Mouse (Mus musculus): ENCODE data around the gene Rbpms2. TPM values are rescaled to one million over a fixed set of nuclear protein-coding genes. Genes with fewer than 3 reads are reported as not detected.

The Rbpms2 gene
- polyA plus RNA-seq, 1 experiment from 2014 or later = 23.5 TPM

- Histone ChIP-seq H3K4me1 (ENCODE audit: insufficient read depth) (peaks cover 31% of the 10 kb centered on the region), H3K4me3 (ENCODE audit: low read depth, low read length) (no peak overlapping the region), H3K4me2 (ENCODE audit: low read depth, low read length) (no peak overlapping the region), H3K27ac (ENCODE audit: low read depth) (0 out of 2 replicates have a peak overlapping the region, but pooled peaks have one; percentile 18), H3K36me3 (replicated peaks; ENCODE audit: insufficient read depth, low read length) (no peaks in the 10 kb centered on the region), H3K27me3 (ENCODE audit: insufficient read depth, low read length) (no peaks in the 10 kb centered on the region), H3K9ac (replicated peaks) (no peak overlapping the region), H3K9me3 (ENCODE audit: low read length) (no peaks in the 10 kb centered on the region)
- no peak for ATAC-seq
- WGBS (ENCODE audit: insufficient replicate concordance) = 67% methylated on average over 11 of the region's 11 CpGs
- no peak for DNase-seq
- TF ChIP-seq CTCF (IDR thresholded peaks at IDR 0.05; ENCODE audit: low read depth) = no peak
- TF ChIP-seq EP300 (IDR thresholded peaks at IDR 0.05; ENCODE audit: low read depth) = no peak
These were observed 43.5 kb downstream of the Rbpms2 start for GRCm38 (mm10) chr9:65672996-65673395.

GRCm38 (mm10) chr9:65675461-65676357 lies 46.3 kb downstream of the Rbpms2 start:
- peak overlapping the region; percentile 73 for H3K4me3 ChIP-seq (ENCODE audit: low read depth, low read length)
- peaks cover 51% of the 10 kb centered on the region for H3K4me1 ChIP-seq (ENCODE audit: insufficient read depth)
- TF ChIP-seq EP300 (IDR thresholded peaks at IDR 0.05; ENCODE audit: low read depth) (no peak), CTCF (IDR thresholded peaks at IDR 0.05; ENCODE audit: low read depth) (no peak)
- H3K27me3 ChIP-seq (ENCODE audit: insufficient read depth, low read length) = no peaks in the 10 kb centered on the region
- H3K36me3 ChIP-seq (replicated peaks; ENCODE audit: insufficient read depth, low read length) = no peaks in the 10 kb centered on the region
- peak overlapping the region; percentile 82; the same call in 1 of the 2 replicates for H3K9ac ChIP-seq (replicated peaks)
- no peaks in the 10 kb centered on the region for H3K9me3 ChIP-seq (ENCODE audit: low read length)
- H3K4me2 ChIP-seq (ENCODE audit: low read depth, low read length) = peak overlapping the region; percentile 88
- peak overlapping the region; percentile 39; the same call in 1 of the 2 replicates for H3K27ac ChIP-seq (ENCODE audit: low read depth)
- ATAC-seq = peak; percentile 2; the same call in 1 of the 2 replicates
- no peak for DNase-seq
- 40% methylated on average over 8 of the region's 8 CpGs for WGBS (ENCODE audit: insufficient replicate concordance)

- DNase-seq (peak; percentile 99), ATAC-seq (peak; percentile 97)
- Histone ChIP-seq H3K9ac (replicated peaks) (peak overlapping the region; percentile 82), H3K4me1 (ENCODE audit: insufficient read depth) (peaks cover 48% of the 10 kb centered on the region), H3K4me3 (ENCODE audit: low read depth, low read length) (peak overlapping the region; percentile 73), H3K4me2 (ENCODE audit: low read depth, low read length) (peak overlapping the region; percentile 88), H3K27ac (ENCODE audit: low read depth) (peak overlapping the region; percentile 60), H3K27me3 (ENCODE audit: insufficient read depth, low read length) (no peaks in the 10 kb centered on the region), H3K9me3 (ENCODE audit: low read length) (no peaks in the 10 kb centered on the region), H3K36me3 (replicated peaks; ENCODE audit: insufficient read depth, low read length) (no peaks in the 10 kb centered on the region)
- under 1% methylated on average over 32 of the region's 51 CpGs for WGBS (ENCODE audit: insufficient replicate concordance)
- TF ChIP-seq EP300 (IDR thresholded peaks at IDR 0.05; ENCODE audit: low read depth) (no peak), CTCF (IDR thresholded peaks at IDR 0.05; ENCODE audit: low read depth) (no peak)
These were observed 47.1 kb downstream of the Rbpms2 start for GRCm38 (mm10) chr9:65676358-65677118.

- ATAC-seq = no peak
- H3K27ac ChIP-seq (ENCODE audit: low read depth) = peak overlapping the region; percentile 60
- H3K4me1 ChIP-seq (ENCODE audit: insufficient read depth) = peaks cover 43% of the 10 kb centered on the region
- H3K27me3 ChIP-seq (ENCODE audit: insufficient read depth, low read length) = no peaks in the 10 kb centered on the region
- H3K36me3 ChIP-seq (replicated peaks; ENCODE audit: insufficient read depth, low read length) = no peaks in the 10 kb centered on the region
- H3K4me3 ChIP-seq (ENCODE audit: low read depth, low read length) = peak overlapping the region; percentile 73
- H3K4me2 ChIP-seq (ENCODE audit: low read depth, low read length) = peak overlapping the region; percentile 88
- 18% methylated on average over 3 of the region's 3 CpGs for WGBS (ENCODE audit: insufficient replicate concordance)
- H3K9ac ChIP-seq (replicated peaks) = peak overlapping the region; percentile 82
- no peaks in the 10 kb centered on the region for H3K9me3 ChIP-seq (ENCODE audit: low read length)
- DNase-seq = no peak
- TF ChIP-seq EP300 (IDR thresholded peaks at IDR 0.05; ENCODE audit: low read depth) (no peak), CTCF (IDR thresholded peaks at IDR 0.05; ENCODE audit: low read depth) (no peak)
These were observed 47.6 kb downstream of the Rbpms2 start for GRCm38 (mm10) chr9:65677119-65677462.

GRCm38 (mm10) chr9:65679181-65679761 lies 49.8 kb downstream of the Rbpms2 start:
- TF ChIP-seq CTCF (IDR thresholded peaks at IDR 0.05; ENCODE audit: low read depth) (no peak), EP300 (IDR thresholded peaks at IDR 0.05; ENCODE audit: low read depth) (no peak)
- peak overlapping the region; percentile 52 for H3K4me2 ChIP-seq (ENCODE audit: low read depth, low read length)
- peaks cover 44% of the 10 kb centered on the region for H3K4me1 ChIP-seq (ENCODE audit: insufficient read depth)
- DNase-seq = peak; percentile 24
- peak overlapping the region; percentile 29 for H3K27ac ChIP-seq (ENCODE audit: low read depth)
- no peaks in the 10 kb centered on the region for H3K9me3 ChIP-seq (ENCODE audit: low read length)
- 59% methylated on average over 5 of the region's 5 CpGs for WGBS (ENCODE audit: insufficient replicate concordance)
- no peak overlapping the region for H3K4me3 ChIP-seq (ENCODE audit: low read depth, low read length)
- no peaks in the 10 kb centered on the region for H3K27me3 ChIP-seq (ENCODE audit: insufficient read depth, low read length)
- H3K36me3 ChIP-seq (replicated peaks; ENCODE audit: insufficient read depth, low read length) = no peaks in the 10 kb centered on the region
- no peak for ATAC-seq
- H3K9ac ChIP-seq (replicated peaks) = no peak overlapping the region
